Mouse (Mus musculus) right cerebral cortex, postnatal 4 days (tissue): Measurements from ENCODE around the gene Cemip2.
A peak's percentile ranks its signal among the peaks of the same experiment; 100 is the strongest.

ENCODE experiments used
- DNase-seq: peaks from one replicate; pipeline ENCODE4 v3.0.0-alpha.2; 2022

The Cemip2 gene

GRCm38 (mm10) chr19:21778147-21778917 lies at the start of gene Cemip2:
Gene Cemip2 (plus strand): TSS chr19:21778342.
- DNase-seq, result peak; percentile 97

- no peak for DNase-seq
Measured at GRCm38 (mm10) chr19:21728342-21728741, 49.8 kb upstream of the Cemip2 start.

DNA sequence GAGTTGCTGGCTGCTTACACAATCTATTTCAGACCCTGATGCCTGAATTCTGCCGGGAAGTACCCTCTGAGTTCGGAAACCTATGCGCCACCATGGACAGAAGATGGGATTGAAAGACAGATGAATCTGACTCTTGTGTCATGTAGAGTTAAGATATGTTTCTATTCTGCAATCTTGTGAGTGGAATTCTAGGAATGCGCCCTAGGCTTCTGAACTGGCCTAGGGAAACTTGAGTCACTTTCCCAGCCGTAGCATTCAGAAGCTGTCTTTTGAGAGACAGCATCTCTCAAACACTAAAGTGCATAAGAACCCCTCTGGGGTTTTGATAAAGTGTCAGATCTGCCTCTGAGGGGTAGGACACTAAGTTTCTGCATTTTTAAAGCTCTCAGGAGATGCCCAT lies 46.3 kb upstream of the Cemip2 start:
- DNase-seq, result no peak

DNA sequence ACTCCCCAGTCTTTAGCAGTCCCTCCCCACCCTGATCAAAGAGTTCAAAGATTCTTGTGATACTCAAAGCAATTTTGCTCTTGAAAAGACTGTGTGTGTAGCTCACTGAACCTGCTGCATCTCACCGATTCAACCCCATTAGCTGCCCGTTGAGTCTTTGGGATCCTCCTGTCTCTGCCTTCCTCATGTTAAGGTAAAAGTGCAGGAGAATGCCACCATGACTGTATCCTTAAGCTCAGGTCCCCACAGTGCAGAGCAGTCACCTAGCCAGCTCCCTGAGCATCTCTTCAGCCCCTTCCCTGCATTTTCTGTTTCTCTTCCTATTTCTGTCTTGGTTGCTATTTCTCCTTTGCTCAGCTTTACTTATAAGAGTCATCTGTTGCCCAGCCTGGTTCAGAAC lies 45.0 kb upstream of the Cemip2 start:
- DNase-seq, result no peak

GRCm38 (mm10) chr19:21734112-21734511 lies 44.0 kb upstream of the Cemip2 start:
- DNase-seq, result peak; percentile 53

- no peak for DNase-seq
Measured at GRCm38 (mm10) chr19:21737446-21737845, 40.7 kb upstream of the Cemip2 start.

DNA sequence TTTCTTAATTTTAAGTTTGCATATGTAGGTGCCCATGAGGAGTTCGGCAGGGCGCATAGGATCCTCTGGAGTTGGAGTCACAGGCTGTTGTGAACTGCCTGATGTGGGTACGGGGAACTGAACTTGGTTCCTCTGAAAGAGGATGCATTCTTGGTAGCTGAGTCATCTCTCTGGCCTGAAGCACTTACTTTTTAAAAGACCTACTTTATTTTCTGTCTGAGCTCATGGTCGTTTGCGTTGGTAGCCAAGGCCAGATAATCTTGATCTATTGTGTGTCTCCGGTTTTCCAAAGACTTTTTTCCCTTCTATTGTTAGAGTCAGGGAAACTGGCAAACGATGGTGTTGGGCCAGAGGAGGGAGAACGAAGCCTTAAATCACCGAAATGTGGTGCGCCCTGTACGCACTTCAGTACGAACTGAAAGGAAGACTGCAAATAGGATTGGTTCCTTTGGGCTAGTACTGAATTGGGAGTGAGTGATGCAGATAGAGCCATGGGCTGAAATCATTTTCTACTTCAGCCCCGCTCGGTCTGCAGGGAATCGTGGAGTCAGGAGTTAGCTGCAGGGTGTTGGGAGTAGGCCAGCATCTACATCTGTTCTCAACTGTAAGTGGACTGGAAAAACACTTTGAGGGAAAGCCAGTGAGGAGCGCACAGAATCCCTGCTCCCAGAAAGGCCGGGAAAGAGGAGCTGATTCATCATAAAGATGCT lies 40.1 kb upstream of the Cemip2 start:
- peak; percentile 41 for DNase-seq

DNA sequence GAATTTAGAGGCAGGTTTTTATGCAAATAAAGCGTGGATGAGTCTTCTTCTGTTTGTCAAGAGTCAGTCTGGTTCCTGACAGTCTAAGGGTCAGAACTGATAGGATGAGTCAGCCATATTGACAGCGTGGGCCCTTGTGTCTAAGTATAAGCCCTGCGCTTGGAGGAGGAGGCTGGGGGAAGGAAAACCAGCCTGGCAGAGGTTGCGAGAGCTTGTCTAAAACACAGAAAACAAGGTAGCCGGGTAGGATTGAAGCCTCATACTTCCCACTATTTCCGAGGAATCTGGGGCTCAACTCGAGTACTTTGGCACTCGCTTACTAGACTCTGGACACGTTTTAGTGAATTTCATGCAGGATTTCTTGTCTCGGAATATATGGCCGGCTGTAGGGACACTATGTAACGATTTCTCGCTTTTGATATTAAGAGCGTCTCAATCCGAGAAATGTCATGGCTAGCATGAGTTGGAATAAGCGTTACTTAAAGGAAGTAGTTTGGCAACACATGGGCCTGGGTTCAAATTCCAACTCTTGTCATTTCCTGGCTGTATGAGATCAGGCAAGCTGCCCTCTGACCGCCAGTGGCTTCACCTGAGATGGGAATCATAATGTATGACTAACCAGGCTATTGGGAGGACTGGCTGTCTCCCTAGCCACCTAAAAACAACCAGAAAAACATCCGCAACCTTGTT lies 39.4 kb upstream of the Cemip2 start:
- DNase-seq, result no peak

DNA sequence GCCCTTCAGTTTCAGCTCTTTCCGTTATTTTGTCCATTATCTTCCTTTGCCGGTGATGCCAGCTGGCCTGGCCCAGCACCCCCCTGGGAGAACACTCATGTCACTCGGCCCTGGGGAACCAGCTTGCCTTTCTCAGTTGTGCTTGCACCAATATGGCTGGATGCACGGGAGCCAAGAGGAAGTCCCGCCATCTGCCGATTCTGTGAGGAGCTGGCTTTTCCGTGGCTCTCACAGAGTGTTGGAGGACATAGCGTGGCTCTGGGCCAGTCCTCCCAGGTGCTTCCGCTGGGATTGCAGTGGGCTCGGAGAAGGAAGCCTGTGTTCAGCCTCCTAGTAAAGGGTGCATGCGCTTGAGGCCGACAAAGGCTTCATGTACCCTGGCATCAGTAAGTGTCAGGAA lies 36.0 kb upstream of the Cemip2 start:
- peak; percentile 73 for DNase-seq

GRCm38 (mm10) chr19:21745586-21745985 lies 32.6 kb upstream of the Cemip2 start:
- no peak for DNase-seq

DNA sequence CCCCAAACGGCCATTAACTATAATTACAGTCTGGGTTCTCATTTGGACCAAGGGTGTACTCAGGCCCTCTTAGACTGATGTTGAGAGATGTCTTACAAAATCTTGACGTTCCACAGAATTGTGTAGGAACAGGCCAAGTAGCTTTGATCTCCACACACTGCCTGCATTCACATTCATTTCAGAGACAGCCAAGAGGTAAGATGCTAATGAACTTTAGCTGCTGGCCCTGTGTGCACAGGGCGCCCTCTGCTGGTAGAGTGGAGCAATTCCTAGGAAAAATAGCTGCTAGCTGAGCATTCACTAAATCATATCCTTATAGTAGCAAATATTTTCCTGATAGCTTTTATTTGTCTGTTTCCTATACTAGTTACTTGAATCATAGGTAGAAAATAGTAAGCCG lies 30.8 kb upstream of the Cemip2 start:
- DNase-seq, result peak; percentile 34

DNA sequence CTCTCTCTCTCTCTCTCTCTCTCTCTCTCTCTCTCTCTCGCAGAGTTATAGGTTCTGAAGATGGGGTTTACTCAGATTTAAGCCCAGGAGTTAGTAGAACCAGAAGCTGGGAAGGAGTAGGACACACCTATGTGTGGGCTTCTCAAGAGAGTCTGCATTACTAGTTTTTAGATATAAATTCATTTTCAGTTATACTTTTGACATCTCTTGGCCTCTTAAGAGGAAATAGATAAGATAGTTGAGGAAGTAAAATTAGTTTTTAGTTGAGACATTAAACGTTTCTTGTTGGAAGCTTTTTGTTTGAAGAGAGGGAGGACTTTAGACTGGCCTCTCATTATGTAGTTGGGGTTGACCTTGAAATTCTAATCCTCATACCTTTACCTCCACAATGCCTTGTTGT lies 28.0 kb upstream of the Cemip2 start:
- no peak for DNase-seq

- DNase-seq, result no peak
Measured at GRCm38 (mm10) chr19:21761676-21762075, 16.5 kb upstream of the Cemip2 start.

- no peak for DNase-seq
Measured at GRCm38 (mm10) chr19:21764013-21764412, 14.1 kb upstream of the Cemip2 start.

- no peak for DNase-seq
Measured at GRCm38 (mm10) chr19:21764738-21765137, 13.4 kb upstream of the Cemip2 start.

- DNase-seq, result no peak
Measured at GRCm38 (mm10) chr19:21767500-21768045, 10.6 kb upstream of the Cemip2 start.

DNA sequence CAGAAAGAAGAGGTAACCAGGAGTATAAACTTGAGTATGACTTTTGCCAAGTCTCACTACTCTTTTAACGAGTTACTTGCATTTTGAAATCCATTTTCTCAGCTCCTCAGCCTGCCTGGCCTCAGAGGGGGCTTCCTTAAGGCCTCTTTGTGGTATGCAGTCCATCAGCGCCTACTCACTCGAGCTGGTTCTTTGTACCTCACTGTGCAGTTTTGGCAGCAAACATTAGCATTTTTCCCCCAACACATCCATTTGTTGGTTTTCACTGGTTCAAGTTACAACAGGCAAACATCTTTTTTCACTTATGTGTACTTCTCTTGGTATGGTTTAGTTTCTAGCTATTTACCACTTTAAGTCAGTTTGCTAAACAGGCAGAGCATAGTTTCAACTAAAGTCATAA lies 8.3 kb upstream of the Cemip2 start:
- DNase-seq, result no peak

- no peak for DNase-seq
Measured at GRCm38 (mm10) chr19:21771586-21771985, 6.6 kb upstream of the Cemip2 start.

GRCm38 (mm10) chr19:21773621-21774020 lies 4.5 kb upstream of the Cemip2 start:
- no peak for DNase-seq

DNA sequence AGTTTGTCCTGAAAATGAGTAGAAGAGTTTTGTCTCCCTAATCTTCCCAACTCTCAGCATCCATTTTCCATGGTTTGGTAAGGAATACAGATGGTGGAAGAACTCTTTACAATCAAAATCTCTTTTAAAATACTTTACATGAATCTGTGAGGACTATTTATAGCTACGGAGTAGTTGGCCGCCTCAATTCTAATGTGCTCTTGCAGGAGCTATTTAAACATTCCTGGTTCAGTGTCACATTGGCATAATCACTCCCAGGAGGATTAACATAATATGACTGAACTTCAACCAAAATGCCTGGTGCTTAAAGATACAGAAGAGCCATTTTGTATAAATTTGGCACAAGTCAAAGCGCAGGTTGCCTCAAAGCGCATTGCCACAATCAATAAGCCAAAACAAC lies 2.5 kb upstream of the Cemip2 start:
- no peak for DNase-seq

DNA sequence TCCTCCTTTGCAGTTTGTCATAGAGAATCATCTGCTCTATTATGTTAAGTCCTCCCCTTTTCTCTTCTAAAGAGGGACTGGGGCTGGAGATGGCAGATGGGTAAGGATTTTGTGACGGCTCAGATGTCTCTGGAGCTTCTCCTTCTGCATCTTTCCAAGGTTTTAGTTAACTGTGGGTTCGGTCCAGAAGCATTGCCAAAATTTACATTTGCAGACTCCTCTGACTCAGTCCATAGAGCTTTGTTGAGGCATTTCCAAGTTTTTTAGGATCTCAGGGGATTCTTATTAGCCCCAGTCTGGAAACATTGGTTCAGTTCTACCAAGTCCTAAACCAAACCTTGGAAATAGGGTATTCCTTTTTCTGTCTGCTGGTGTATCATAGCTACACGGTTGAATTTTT lies 1.5 kb upstream of the Cemip2 start:
- no peak for DNase-seq

DNA sequence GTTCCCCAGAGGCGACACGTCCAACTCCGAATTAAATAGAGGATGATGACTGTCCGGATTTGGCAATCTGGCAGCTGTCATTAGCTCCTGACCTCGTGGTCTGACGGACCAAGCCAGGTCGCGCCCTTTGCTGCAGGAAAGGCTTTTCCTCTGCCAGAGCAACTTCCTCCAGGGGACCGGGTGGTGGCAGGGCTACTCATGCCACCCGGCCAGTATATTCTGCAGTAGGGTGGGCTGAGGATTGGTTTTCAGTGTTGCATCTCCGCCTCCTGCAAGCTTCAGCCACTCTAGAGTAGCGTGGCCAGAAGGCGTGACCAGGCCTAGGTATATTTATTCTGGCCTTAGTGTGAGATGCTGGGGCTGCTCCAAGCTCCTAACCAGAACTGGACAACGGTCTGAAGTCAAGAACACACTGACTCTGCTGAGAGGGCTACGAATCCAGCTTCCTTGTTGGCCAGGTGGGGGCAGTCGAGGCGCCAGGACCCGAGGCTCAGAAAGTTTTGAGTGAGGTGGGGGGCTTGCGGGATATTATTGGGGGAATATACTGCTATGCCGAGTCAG lies 891 bp upstream of the Cemip2 start:
- DNase-seq, result peak; percentile 54

- DNase-seq, result no peak
Measured at GRCm38 (mm10) chr19:21779106-21779505, 964 bp downstream of the Cemip2 start.
